Mouse (Mus musculus): ENCODE data around the gene Pomt1.

DNA sequence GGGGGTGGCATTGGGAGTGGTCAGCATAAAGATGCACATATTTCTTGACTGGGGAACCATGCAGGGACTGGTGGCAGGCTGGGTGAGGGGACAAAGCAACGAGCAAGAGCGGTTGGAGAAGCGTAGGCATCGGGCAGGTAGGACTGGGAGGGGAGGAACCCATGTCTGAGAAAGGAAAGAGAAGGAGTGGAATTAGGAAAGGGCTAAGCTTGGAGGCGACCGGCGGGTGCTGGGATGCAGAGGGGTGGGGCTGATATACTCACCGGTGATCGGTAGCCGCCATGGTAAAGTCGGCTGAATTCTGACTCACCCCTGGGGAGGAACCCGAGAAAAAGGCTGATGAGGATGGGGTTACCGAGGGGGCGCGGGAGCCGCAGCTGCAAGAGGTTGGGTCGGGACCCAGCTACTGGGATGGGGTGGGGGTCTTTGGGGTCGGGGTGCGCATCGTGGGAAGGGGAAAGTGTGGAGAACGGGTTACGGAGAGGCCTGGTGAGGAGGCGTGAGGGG lies 51.0 kb downstream of the Pomt1 start, which contains the start of gene Golga2:
- TF ChIP-seq HCFC1 (IDR thresholded peaks at IDR 0.05; ENCODE audit: borderline replicate concordance, insufficient read depth, low read length): no peak
- no peak for TF ChIP-seq ZNF384 (IDR thresholded peaks at IDR 0.05; ENCODE audit: low read depth, low read length)
